Mouse (Mus musculus): ENCODE measurements around the gene Pdzrn3. TPM values are rescaled to one million over a fixed set of nuclear protein-coding genes. Genes with fewer than 3 reads are reported as not detected.

Gene Pdzrn3
- polyA plus RNA-seq, 1 experiment from 2014 or later, result 9.9 TPM

GRCm38 (mm10) chr6:101283891-101284290 is 93.8 kb downstream of the Pdzrn3 start:
- no peaks in the 10 kb centered on the region for H3K9me3 ChIP-seq (replicated peaks)
- H3K36me3 ChIP-seq, result no peaks in the 10 kb centered on the region
- H3K4me1 ChIP-seq, result peaks cover 53% of the 10 kb centered on the region
- WGBS, result 45% methylated on average over 3 of the region's 3 CpGs
- H3K9ac ChIP-seq, result no peak overlapping the region
- no peaks in the 10 kb centered on the region for H3K27me3 ChIP-seq
- ATAC-seq (replicated peaks; ENCODE audit: low FRiP score), result no peak
- no peak overlapping the region for H3K4me2 ChIP-seq
- no peak overlapping the region for H3K27ac ChIP-seq
- H3K4me3 ChIP-seq (replicated peaks), result no peak overlapping the region

- WGBS, result 37% methylated on average over 3 of the region's 3 CpGs
- no peak overlapping the region for H3K9ac ChIP-seq
- no peaks in the 10 kb centered on the region for H3K9me3 ChIP-seq (replicated peaks)
- no peak overlapping the region for H3K4me2 ChIP-seq
- no peaks in the 10 kb centered on the region for H3K27me3 ChIP-seq
- peaks cover 56% of the 10 kb centered on the region for H3K4me1 ChIP-seq
- no peaks in the 10 kb centered on the region for H3K36me3 ChIP-seq
- H3K27ac ChIP-seq, result no peak overlapping the region
- no peak for ATAC-seq (replicated peaks; ENCODE audit: low FRiP score)
- no peak overlapping the region for H3K4me3 ChIP-seq (replicated peaks)
Measured at GRCm38 (mm10) chr6:101281644-101282043, 96.1 kb downstream of the Pdzrn3 start.

- Histone ChIP-seq H3K9me3 (replicated peaks) (no peaks in the 10 kb centered on the region), H3K27ac (no peak overlapping the region), H3K4me3 (replicated peaks) (no peak overlapping the region), H3K4me2 (no peak overlapping the region), H3K4me1 (peaks cover 56% of the 10 kb centered on the region), H3K9ac (no peak overlapping the region), H3K36me3 (no peaks in the 10 kb centered on the region), H3K27me3 (no peaks in the 10 kb centered on the region)
- WGBS, result 35% methylated on average over 9 of the region's 9 CpGs
- no peak for ATAC-seq (replicated peaks; ENCODE audit: low FRiP score)
Measured at GRCm38 (mm10) chr6:101280811-101281218, 96.9 kb downstream of the Pdzrn3 start.

- Histone ChIP-seq H3K9me3 (replicated peaks) (no peaks in the 10 kb centered on the region), H3K36me3 (no peaks in the 10 kb centered on the region), H3K27me3 (no peaks in the 10 kb centered on the region), H3K4me1 (peaks cover 38% of the 10 kb centered on the region), H3K4me3 (replicated peaks) (no peak overlapping the region), H3K27ac (no peak overlapping the region), H3K9ac (no peak overlapping the region), H3K4me2 (no peak overlapping the region)
- ATAC-seq (replicated peaks; ENCODE audit: low FRiP score), result no peak
- WGBS, result 63% methylated on average over 13 of the region's 13 CpGs
Measured at GRCm38 (mm10) chr6:101278286-101278932, 99.3 kb downstream of the Pdzrn3 start.

GRCm38 (mm10) chr6:101276261-101276660 is 101.4 kb downstream of the Pdzrn3 start:
- Histone ChIP-seq H3K9ac (no peak overlapping the region), H3K4me3 (replicated peaks) (no peak overlapping the region), H3K27ac (no peak overlapping the region), H3K4me1 (peaks cover 39% of the 10 kb centered on the region), H3K9me3 (replicated peaks) (no peaks in the 10 kb centered on the region), H3K4me2 (no peak overlapping the region), H3K36me3 (no peaks in the 10 kb centered on the region), H3K27me3 (no peaks in the 10 kb centered on the region)
- no peak for ATAC-seq (replicated peaks; ENCODE audit: low FRiP score)
- WGBS, result 78% methylated on average over 8 of the region's 8 CpGs

- Histone ChIP-seq H3K27ac (no peak overlapping the region), H3K4me1 (peaks cover 41% of the 10 kb centered on the region), H3K9me3 (replicated peaks) (no peaks in the 10 kb centered on the region), H3K9ac (no peak overlapping the region), H3K27me3 (0 out of 2 replicates have a peak, but pooled peaks cover 1% of the 10 kb centered on the region), H3K36me3 (no peaks in the 10 kb centered on the region), H3K4me3 (replicated peaks) (no peak overlapping the region), H3K4me2 (no peak overlapping the region)
- WGBS, result 76% methylated on average over 3 of the region's 3 CpGs
- no peak for ATAC-seq (replicated peaks; ENCODE audit: low FRiP score)
Measured at GRCm38 (mm10) chr6:101275806-101276205, 101.9 kb downstream of the Pdzrn3 start.

- WGBS, result 67% methylated on average over 2 of the region's 2 CpGs
- Histone ChIP-seq H3K4me2 (no peak overlapping the region), H3K27ac (no peak overlapping the region), H3K4me3 (replicated peaks) (no peak overlapping the region), H3K9ac (no peak overlapping the region), H3K4me1 (peaks cover 43% of the 10 kb centered on the region), H3K36me3 (no peaks in the 10 kb centered on the region), H3K9me3 (replicated peaks) (no peaks in the 10 kb centered on the region), H3K27me3 (0 out of 2 replicates have a peak, but pooled peaks cover 4% of the 10 kb centered on the region)
- no peak for ATAC-seq (replicated peaks; ENCODE audit: low FRiP score)
Measured at GRCm38 (mm10) chr6:101274846-101275245, 102.9 kb downstream of the Pdzrn3 start.

GRCm38 (mm10) chr6:101272256-101272655 is 105.4 kb downstream of the Pdzrn3 start:
- H3K4me3 ChIP-seq (replicated peaks), result no peak overlapping the region
- no peak overlapping the region for H3K9ac ChIP-seq
- no peaks in the 10 kb centered on the region for H3K36me3 ChIP-seq
- H3K27ac ChIP-seq, result 0 out of 2 replicates have a peak overlapping the region, but pooled peaks have one; percentile 57
- ATAC-seq (replicated peaks; ENCODE audit: low FRiP score), result no peak
- peak overlapping the region; percentile 41 for H3K4me2 ChIP-seq
- H3K4me1 ChIP-seq, result peaks cover 51% of the 10 kb centered on the region
- 0 out of 2 replicates have a peak, but pooled peaks cover 7% of the 10 kb centered on the region for H3K27me3 ChIP-seq
- 23% methylated on average over 4 of the region's 4 CpGs for WGBS
- H3K9me3 ChIP-seq (replicated peaks), result no peaks in the 10 kb centered on the region

GRCm38 (mm10) chr6:101271378-101272135 is 106.1 kb downstream of the Pdzrn3 start:
- H3K9me3 ChIP-seq (replicated peaks), result no peaks in the 10 kb centered on the region
- peaks cover 57% of the 10 kb centered on the region for H3K4me1 ChIP-seq
- H3K9ac ChIP-seq, result no peak overlapping the region
- 21% methylated on average over 15 of the region's 15 CpGs for WGBS
- H3K36me3 ChIP-seq, result no peaks in the 10 kb centered on the region
- H3K27me3 ChIP-seq, result 0 out of 2 replicates have a peak, but pooled peaks cover 7% of the 10 kb centered on the region
- ATAC-seq (replicated peaks; ENCODE audit: low FRiP score), result peak; percentile 83
- H3K4me2 ChIP-seq, result peak overlapping the region; percentile 41
- peak overlapping the region; percentile 57 for H3K27ac ChIP-seq
- 0 out of 2 replicates have a peak overlapping the region, but pooled peaks have one; percentile 17 for H3K4me3 ChIP-seq (replicated peaks)

GRCm38 (mm10) chr6:101270095-101270826 is 107.4 kb downstream of the Pdzrn3 start:
- Histone ChIP-seq H3K4me1 (peaks cover 66% of the 10 kb centered on the region), H3K9ac (no peak overlapping the region), H3K27me3 (0 out of 2 replicates have a peak, but pooled peaks cover 7% of the 10 kb centered on the region), H3K9me3 (replicated peaks) (no peaks in the 10 kb centered on the region), H3K27ac (0 out of 2 replicates have a peak overlapping the region, but pooled peaks have one; percentile 10), H3K4me3 (replicated peaks) (no peak overlapping the region), H3K4me2 (no peak overlapping the region), H3K36me3 (no peaks in the 10 kb centered on the region)
- WGBS, result 34% methylated on average over 7 of the region's 7 CpGs
- ATAC-seq (replicated peaks; ENCODE audit: low FRiP score), result no peak

GRCm38 (mm10) chr6:101269335-101270094 is 108.2 kb downstream of the Pdzrn3 start:
- Histone ChIP-seq H3K36me3 (no peaks in the 10 kb centered on the region), H3K9ac (no peak overlapping the region), H3K27me3 (0 out of 2 replicates have a peak, but pooled peaks cover 7% of the 10 kb centered on the region), H3K9me3 (replicated peaks) (no peaks in the 10 kb centered on the region), H3K4me3 (replicated peaks) (no peak overlapping the region), H3K27ac (no peak overlapping the region), H3K4me2 (no peak overlapping the region), H3K4me1 (peaks cover 66% of the 10 kb centered on the region)
- no peak for ATAC-seq (replicated peaks; ENCODE audit: low FRiP score)
- 62% methylated on average over 10 of the region's 10 CpGs for WGBS
